Mouse (Mus musculus): Measurements from ENCODE around the gene Serpina16.

Gene Serpina16

GRCm38 (mm10) chr12:103656848-103657626 is 18.9 kb downstream of the Serpina16 start, which contains the start of gene Serpina6:
Serpina6 (minus strand) TSS chr12:103657212.
- no peak for DNase-seq

GRCm38 (mm10) chr12:103655123-103656044 is 20.6 kb downstream of the Serpina16 start:
- DNase-seq = no peak

- no peak for DNase-seq
These were observed 22.1 kb downstream of the Serpina16 start for GRCm38 (mm10) chr12:103653836-103654235.

- DNase-seq = no peak
These were observed 29.6 kb downstream of the Serpina16 start for GRCm38 (mm10) chr12:103646314-103646713.

- DNase-seq = no peak
These were observed 31.3 kb downstream of the Serpina16 start for GRCm38 (mm10) chr12:103644601-103645000.

- DNase-seq = no peak
These were observed 32.1 kb downstream of the Serpina16 start for GRCm38 (mm10) chr12:103643818-103644217.

GRCm38 (mm10) chr12:103643336-103643735 is 32.6 kb downstream of the Serpina16 start:
- DNase-seq = peak; percentile 69

- no peak for DNase-seq
These were observed 40.1 kb downstream of the Serpina16 start for GRCm38 (mm10) chr12:103635846-103636245.

- DNase-seq = no peak
These were observed 41.5 kb downstream of the Serpina16 start for GRCm38 (mm10) chr12:103634430-103634829.

GRCm38 (mm10) chr12:103631203-103631612 is 44.7 kb downstream of the Serpina16 start, which contains the start of gene Serpina10:
Serpina10 (minus strand) TSS chr12:103631444.
- no peak for DNase-seq
